Mouse (Mus musculus) intestine, embryonic 15.5 days (tissue): Measurements from ENCODE around the gene Acap2. TPM values are rescaled to one million over a fixed set of nuclear protein-coding genes. Genes with fewer than 3 reads are reported as not detected.

Source experiments
- ATAC-seq: fragments of 200-750 bp; cut with Nextera tagmentation; 2 replicates; pipeline ENCODE4 v1.8.0; 2017; ENCODE audit warnings: moderate TSS enrichment, moderate library complexity
- H3K27ac ChIP-seq: fragments of 300-500 bp; sonication (generic); 2 replicates; pipeline ENCODE4 v1.5.1; 2015; ENCODE audit warnings: mild to moderate bottlenecking, inconsistent platforms
- H3K27me3 ChIP-seq: fragments of 300-500 bp; sonication (generic); replicated peaks from 2 replicates; pipeline ENCODE4 v1.6.1; 2015; ENCODE audit warnings: inconsistent platforms
- H3K36me3 ChIP-seq: fragments of 300-500 bp; sonication (generic); 2 replicates; pipeline ENCODE4 v1.6.1; 2015; ENCODE audit warnings: inconsistent platforms
- H3K4me1 ChIP-seq: fragments of 300-500 bp; sonication (generic); replicated peaks from 2 replicates; pipeline ENCODE4 v1.6.1; 2015; ENCODE audit warnings: inconsistent platforms
- H3K4me2 ChIP-seq: fragments of 300-500 bp; sonication (generic); replicated peaks from 2 replicates; pipeline ENCODE4 v1.6.1; 2015; ENCODE audit warnings: mild to moderate bottlenecking, inconsistent platforms
- H3K4me3 ChIP-seq: fragments of 300-500 bp; sonication (generic); replicated peaks from 2 replicates; pipeline ENCODE4 v1.5.1; 2015; ENCODE audit warnings: inconsistent platforms
- H3K9ac ChIP-seq: fragments of 300-500 bp; sonication (generic); 2 replicates; pipeline ENCODE4 v1.6.1; 2015; ENCODE audit warnings: inconsistent platforms
- H3K9me3 ChIP-seq: fragments of 300-500 bp; sonication (generic); 2 replicates; pipeline ENCODE4 v1.6.1; 2016; ENCODE audit warnings: inconsistent platforms
- WGBS: fragments of 180-500 bp; shearing (Covaris S2); methylation state at CpG from one replicate; pipeline ENCODE4 v1.1.7; 2015; 5-methylcytosine and 5-hydroxymethylcytosine counted together
- polyA plus RNA-seq: library from polyadenylated mRNA; unstranded; fragments of >200 nt; fragmentation: Nextera tagmentation; extraction: Ambion mirVana; gene quantifications from 2 replicates; pipeline ENCODE4 v1.2.1, GENCODE M21; 2015

Acap2 gene
- polyA plus RNA-seq, 1 experiment from 2014 or later: 18.6 TPM

DNA sequence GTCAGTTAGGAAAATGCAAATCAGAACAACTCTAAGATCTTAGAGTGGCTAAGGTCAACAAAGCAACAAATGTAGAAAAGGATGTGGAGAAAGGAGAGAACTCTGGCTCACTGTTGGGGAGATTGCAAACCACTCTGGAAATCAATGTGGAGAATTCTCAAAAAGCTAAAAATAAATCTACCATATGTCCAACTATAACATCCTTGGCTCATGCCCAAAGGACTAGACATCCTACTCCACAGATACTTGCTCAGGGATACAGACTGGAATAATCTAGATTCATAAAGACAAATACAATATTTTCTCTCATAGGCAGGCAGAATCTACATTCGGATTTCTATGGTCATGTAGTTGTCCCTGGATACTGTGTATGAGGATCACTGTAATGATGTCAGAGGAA is 3.2 kb upstream of the Acap2 start:
- Histone ChIP-seq H3K36me3 (no peaks in the 10 kb centered on the region), H3K9ac (no peak overlapping the region), H3K4me3 (no peak overlapping the region), H3K27me3 (no peaks in the 10 kb centered on the region), H3K9me3 (no peaks in the 10 kb centered on the region), H3K4me2 (no peak overlapping the region), H3K27ac (no peak overlapping the region), H3K4me1 (no peaks in the 10 kb centered on the region)
- WGBS: 79% methylated on average over 1 of the region's 1 CpGs
- ATAC-seq: no peak

DNA sequence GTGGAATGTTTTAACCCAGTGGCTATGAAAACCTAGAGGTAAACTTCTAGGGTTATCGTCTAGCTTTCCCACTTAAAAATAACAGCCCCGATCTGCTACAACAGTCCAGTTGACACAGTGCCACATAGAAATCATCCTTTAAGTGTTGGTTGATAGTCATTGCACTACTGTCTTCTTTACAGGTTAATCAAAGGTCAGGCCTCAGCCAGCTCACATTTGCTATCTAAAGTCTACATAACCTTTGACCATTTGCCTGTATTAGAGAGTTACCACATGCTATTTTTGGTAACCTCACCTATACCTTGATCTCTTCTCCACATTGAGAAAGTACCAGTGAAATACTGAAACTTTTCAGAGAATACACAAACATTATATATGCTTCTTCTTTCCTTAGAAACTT is 659 bp upstream of the Acap2 start:
- H3K27me3 ChIP-seq: no peaks in the 10 kb centered on the region
- H3K4me3 ChIP-seq: 0 out of 2 replicates have a peak overlapping the region, but pooled peaks have one; percentile 96
- 54% methylated on average over 2 of the region's 2 CpGs for WGBS
- H3K36me3 ChIP-seq: no peaks in the 10 kb centered on the region
- peak overlapping the region; percentile 49 for H3K4me2 ChIP-seq
- no peaks in the 10 kb centered on the region for H3K9me3 ChIP-seq
- peak; percentile 54 for ATAC-seq
- H3K27ac ChIP-seq: peak overlapping the region; percentile 80
- H3K4me1 ChIP-seq: 0 out of 2 replicates have a peak, but pooled peaks cover 2% of the 10 kb centered on the region
- no peak overlapping the region for H3K9ac ChIP-seq

DNA sequence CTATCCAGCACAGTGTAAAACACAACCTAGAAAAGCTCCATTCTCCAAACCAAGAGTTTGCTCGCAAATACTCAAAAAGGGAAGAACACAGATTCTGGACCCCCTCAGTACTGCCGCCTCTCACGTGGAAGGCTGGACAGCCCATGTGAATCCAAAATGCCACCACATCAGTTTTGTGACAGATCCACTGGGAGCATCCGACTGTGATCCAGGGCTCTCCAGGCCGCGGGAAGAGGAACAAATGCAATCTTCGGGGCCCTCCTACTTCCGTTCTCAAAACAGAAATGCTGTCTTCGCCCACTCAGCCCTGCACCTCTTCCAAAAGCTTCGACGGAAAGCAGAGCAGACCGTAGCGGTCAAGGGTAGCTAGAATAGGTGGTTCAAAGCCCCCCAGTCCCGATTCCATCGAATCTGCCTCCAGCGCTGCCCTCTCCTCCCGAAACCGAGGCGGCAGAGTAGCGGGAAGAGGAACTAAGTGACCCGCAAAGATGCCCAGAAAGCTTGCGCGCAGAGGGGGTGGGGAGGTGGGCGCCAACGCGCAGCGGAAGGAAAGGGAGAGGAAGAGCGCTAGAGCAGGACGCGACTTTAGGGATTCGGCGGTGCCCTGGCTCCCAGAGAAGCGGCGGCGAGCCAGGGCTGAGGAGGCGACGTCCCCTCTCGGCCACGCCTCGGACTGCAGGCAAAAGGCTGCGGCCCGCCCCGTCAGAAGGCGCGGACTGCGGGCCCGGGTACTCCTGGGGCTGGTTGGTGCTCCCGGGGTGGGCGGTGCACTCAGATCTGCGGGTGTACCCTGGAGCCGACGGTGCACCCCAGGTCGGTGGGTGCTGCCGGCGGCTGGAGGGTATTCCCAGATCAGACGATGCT is 887 bp downstream of the Acap2 start:
- ATAC-seq: peak; percentile 28
- peak overlapping the region; percentile 78 for H3K4me2 ChIP-seq
- peak overlapping the region; percentile 97 for H3K27ac ChIP-seq
- peak overlapping the region; percentile 92 for H3K9ac ChIP-seq
- 0 out of 2 replicates have a peak, but pooled peaks cover 5% of the 10 kb centered on the region for H3K4me1 ChIP-seq
- peak overlapping the region; percentile 96 for H3K4me3 ChIP-seq
- WGBS: under 1% methylated on average over 55 of the region's 56 CpGs
- no peaks in the 10 kb centered on the region for H3K27me3 ChIP-seq
- no peaks in the 10 kb centered on the region for H3K36me3 ChIP-seq
- H3K9me3 ChIP-seq: no peaks in the 10 kb centered on the region

DNA sequence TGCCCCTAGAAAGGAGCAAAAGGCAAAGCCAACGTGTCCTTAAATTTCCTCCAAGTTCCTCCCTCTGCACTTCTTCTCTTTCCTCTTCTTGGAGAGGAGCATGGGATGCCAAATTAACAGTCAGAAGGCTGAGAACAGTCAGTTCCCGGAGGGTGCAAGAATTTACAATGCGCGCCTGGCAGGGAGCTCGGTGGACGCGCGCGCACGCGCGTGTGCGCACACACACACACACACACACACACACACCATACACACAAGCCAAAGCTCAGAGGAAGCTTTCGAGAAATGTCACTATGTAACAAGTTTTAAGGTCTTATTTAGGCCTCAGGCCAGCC is 1.5 kb downstream of the Acap2 start:
- no peak for ATAC-seq
- no peaks in the 10 kb centered on the region for H3K36me3 ChIP-seq
- H3K9ac ChIP-seq: peak overlapping the region; percentile 92
- H3K4me3 ChIP-seq: peak overlapping the region; percentile 96
- peak overlapping the region; percentile 78 for H3K4me2 ChIP-seq
- H3K27ac ChIP-seq: peak overlapping the region; percentile 97
- H3K4me1 ChIP-seq: peaks cover 11% of the 10 kb centered on the region
- no peaks in the 10 kb centered on the region for H3K27me3 ChIP-seq
- 2% methylated on average over 14 of the region's 14 CpGs for WGBS
- no peaks in the 10 kb centered on the region for H3K9me3 ChIP-seq

DNA sequence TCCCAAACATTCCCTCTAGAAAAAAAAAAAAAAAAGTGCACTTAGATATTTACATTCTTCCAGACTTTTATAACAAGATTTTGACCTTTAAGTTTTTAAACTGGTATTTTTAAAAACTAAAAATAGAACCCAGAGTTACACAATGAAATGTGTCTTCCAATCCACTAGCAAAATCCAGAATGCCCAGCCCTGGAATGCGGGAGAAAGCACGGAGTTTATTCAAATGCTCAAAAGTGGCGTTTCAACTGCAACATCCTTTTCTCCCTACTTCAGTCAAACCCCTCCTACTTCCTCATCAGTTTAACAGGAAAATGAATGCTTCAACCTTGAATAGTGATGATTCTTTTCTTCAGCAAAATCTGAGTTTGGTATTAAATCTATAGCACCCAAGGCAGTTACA is 4.1 kb downstream of the Acap2 start:
- WGBS: 38% methylated on average over 3 of the region's 3 CpGs
- H3K4me2 ChIP-seq: no peak overlapping the region
- no peaks in the 10 kb centered on the region for H3K27me3 ChIP-seq
- H3K9ac ChIP-seq: no peak overlapping the region
- no peak overlapping the region for H3K4me3 ChIP-seq
- H3K4me1 ChIP-seq: peaks cover 29% of the 10 kb centered on the region
- no peaks in the 10 kb centered on the region for H3K9me3 ChIP-seq
- H3K27ac ChIP-seq: no peak overlapping the region
- no peaks in the 10 kb centered on the region for H3K36me3 ChIP-seq
- no peak for ATAC-seq

DNA sequence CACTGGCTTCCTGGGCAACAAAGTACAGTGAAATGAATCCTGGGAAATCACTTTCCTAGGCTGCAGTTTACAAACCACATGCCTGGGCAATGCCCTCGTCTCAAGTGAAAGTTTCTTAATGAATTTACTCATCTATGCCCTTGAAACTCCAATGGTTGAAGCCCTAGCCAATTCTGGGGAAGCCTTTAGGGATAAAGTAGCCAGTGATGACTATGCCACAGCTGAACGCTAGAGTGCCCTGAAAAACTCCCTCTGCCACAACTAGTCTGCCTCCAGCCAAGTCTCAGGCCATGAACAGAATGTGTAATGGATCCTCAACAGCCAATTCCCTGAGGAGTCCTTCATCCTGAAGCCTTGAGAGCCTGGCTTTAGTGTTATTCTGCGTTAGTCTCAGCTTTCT is 8.5 kb downstream of the Acap2 start:
- Histone ChIP-seq H3K4me1 (peaks cover 36% of the 10 kb centered on the region), H3K9me3 (no peaks in the 10 kb centered on the region), H3K4me2 (peak overlapping the region; percentile 2; the same call in 1 of the 2 replicates), H3K27me3 (no peaks in the 10 kb centered on the region), H3K36me3 (no peaks in the 10 kb centered on the region), H3K9ac (no peak overlapping the region), H3K4me3 (no peak overlapping the region), H3K27ac (peak overlapping the region; percentile 9; the same call in 1 of the 2 replicates)
- ATAC-seq: no peak
- 57% methylated on average over 3 of the region's 3 CpGs for WGBS

DNA sequence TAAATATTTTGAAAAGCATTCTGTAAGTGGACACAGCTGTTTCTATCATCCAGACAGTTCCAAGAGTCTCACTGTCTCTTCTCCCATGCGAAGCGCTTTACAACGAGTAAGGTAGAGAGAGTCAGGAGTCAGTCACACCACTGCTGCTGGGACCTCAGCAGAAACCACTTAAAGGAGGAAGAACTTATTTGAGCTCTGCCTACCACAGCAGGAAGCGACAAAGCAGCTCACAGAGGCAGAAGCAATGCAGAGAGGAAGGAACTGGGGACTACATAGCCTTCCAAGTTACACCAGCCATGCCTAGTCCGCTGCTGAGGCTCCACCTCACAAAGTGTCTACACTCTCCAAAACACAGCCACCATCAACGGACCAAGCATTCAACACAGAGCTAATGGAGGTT is 9.2 kb downstream of the Acap2 start:
- Histone ChIP-seq H3K4me3 (no peak overlapping the region), H3K36me3 (no peaks in the 10 kb centered on the region), H3K27me3 (no peaks in the 10 kb centered on the region), H3K9ac (no peak overlapping the region), H3K4me1 (peaks cover 40% of the 10 kb centered on the region), H3K4me2 (peak overlapping the region; percentile 2), H3K9me3 (no peaks in the 10 kb centered on the region), H3K27ac (peak overlapping the region; percentile 9)
- WGBS: 37% methylated on average over 6 of the region's 6 CpGs
- peak; percentile 65 for ATAC-seq

DNA sequence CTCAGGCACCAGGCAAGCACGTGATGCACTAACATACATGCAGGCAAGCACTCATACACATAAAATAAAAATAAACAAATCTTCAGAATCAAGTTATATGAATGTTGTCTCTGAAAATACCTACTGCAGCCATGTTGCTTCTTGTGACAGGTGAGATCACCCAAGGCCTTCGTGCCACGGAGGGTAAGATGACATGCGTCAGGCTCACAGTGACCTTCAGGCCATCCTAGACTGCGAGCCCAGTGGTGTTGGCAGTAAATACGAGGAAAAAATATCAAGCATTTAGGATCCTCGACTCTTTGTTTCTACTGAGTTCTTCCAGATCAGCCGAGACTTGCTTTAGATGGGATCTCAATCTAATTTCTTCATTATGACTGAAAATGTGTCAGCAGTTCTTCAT is 10.6 kb downstream of the Acap2 start:
- Histone ChIP-seq H3K4me1 (peaks cover 44% of the 10 kb centered on the region), H3K9ac (no peak overlapping the region), H3K27me3 (no peaks in the 10 kb centered on the region), H3K4me2 (no peak overlapping the region), H3K9me3 (no peaks in the 10 kb centered on the region), H3K4me3 (no peak overlapping the region), H3K27ac (no peak overlapping the region), H3K36me3 (no peaks in the 10 kb centered on the region)
- WGBS: 85% methylated on average over 8 of the region's 8 CpGs
- no peak for ATAC-seq

DNA sequence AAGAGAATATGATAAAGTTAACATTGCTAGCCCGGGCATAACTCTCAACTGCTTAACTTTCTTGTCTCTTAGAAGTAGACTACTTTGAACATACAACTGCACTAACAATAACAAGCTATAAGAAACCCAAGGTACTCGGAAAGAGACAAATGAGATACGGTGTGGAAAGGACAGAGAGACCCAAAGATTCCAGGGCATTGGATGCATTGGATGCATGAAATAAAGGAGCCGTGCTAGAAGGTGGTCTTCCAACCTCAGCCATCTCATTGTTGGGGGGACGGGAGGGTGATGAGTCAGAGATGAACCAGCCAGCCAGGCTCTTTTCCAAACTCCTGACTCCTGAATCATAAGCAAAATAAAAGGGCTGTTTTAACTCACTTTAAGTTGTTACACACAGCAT is 11.8 kb downstream of the Acap2 start:
- 77% methylated on average over 5 of the region's 5 CpGs for WGBS
- no peaks in the 10 kb centered on the region for H3K27me3 ChIP-seq
- H3K4me3 ChIP-seq: no peak overlapping the region
- H3K4me1 ChIP-seq: peaks cover 41% of the 10 kb centered on the region
- no peak overlapping the region for H3K27ac ChIP-seq
- no peak overlapping the region for H3K9ac ChIP-seq
- H3K36me3 ChIP-seq: no peaks in the 10 kb centered on the region
- no peaks in the 10 kb centered on the region for H3K9me3 ChIP-seq
- no peak overlapping the region for H3K4me2 ChIP-seq
- no peak for ATAC-seq

DNA sequence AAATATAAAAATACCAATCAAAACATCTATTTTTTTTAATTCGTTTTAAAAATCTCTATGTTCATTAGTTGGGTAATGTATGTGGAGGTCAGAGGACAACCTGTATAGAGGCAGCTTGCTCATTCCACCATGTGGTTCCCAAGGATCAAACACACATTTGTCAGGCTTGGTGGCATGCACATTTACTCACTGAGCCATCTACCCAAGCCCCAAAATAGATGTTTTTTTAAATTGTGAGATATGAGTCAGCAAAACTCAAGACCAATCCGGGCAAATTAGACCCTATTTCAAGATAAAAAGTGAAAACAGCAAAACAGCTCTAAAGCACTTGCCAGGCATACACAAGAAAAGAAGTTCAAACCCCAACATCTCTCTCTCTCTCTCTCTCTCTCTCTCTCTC is 12.2 kb downstream of the Acap2 start:
- H3K27ac ChIP-seq: no peak overlapping the region
- no peak for ATAC-seq
- H3K9ac ChIP-seq: no peak overlapping the region
- H3K4me1 ChIP-seq: peaks cover 42% of the 10 kb centered on the region
- H3K4me2 ChIP-seq: no peak overlapping the region
- 76% methylated on average over 2 of the region's 2 CpGs for WGBS
- H3K9me3 ChIP-seq: no peaks in the 10 kb centered on the region
- H3K36me3 ChIP-seq: no peaks in the 10 kb centered on the region
- no peak overlapping the region for H3K4me3 ChIP-seq
- no peaks in the 10 kb centered on the region for H3K27me3 ChIP-seq

DNA sequence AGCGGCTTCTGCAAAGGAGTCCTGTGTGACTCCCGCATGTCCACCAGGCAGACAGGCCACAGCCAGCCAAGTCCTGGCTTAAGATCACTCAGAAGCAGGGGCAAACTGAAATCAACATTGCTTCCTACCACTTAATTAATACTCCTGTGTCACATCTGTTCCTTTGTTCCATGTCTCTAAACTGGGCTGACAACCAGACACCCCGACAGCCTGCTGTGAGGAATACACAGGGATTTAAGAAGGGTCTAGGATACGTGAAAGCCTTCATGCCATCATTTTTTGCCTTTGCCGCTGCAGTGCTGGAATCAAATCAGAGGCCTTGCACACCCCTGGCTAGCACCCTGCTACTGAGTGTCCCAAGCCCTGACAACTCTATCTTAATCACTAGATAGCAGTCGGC is 12.8 kb downstream of the Acap2 start:
- H3K36me3 ChIP-seq: no peaks in the 10 kb centered on the region
- ATAC-seq: no peak
- peaks cover 42% of the 10 kb centered on the region for H3K4me1 ChIP-seq
- no peak overlapping the region for H3K27ac ChIP-seq
- no peaks in the 10 kb centered on the region for H3K27me3 ChIP-seq
- H3K4me2 ChIP-seq: no peak overlapping the region
- H3K9ac ChIP-seq: no peak overlapping the region
- WGBS: 64% methylated on average over 6 of the region's 6 CpGs
- H3K4me3 ChIP-seq: no peak overlapping the region
- H3K9me3 ChIP-seq: no peaks in the 10 kb centered on the region

DNA sequence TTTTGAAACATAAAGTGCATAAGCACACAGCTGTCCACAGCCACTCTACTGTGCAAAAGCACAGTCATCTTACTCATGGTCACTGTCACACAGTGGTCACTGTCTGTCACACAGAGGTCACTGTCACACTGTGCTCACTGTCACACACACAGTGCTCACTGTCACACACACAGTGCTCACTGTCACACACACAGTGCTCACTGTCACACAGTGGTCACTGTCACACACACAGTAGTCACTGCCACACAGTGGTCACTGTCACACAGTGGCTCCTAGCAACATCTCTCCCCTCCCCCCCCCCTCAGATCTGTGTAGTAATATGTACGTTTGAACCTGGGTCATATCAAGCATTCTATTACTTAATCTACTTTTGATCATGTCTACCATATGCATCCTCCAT is 13.9 kb downstream of the Acap2 start:
- Histone ChIP-seq H3K4me3 (no peak overlapping the region), H3K4me2 (no peak overlapping the region), H3K27me3 (no peaks in the 10 kb centered on the region), H3K4me1 (peaks cover 36% of the 10 kb centered on the region), H3K9ac (no peak overlapping the region), H3K36me3 (no peaks in the 10 kb centered on the region), H3K9me3 (no peaks in the 10 kb centered on the region), H3K27ac (no peak overlapping the region)
- WGBS: 91% methylated on average over 1 of the region's 1 CpGs
- 0 out of 2 replicates have a peak, but pooled peaks have one; percentile 14 for ATAC-seq

DNA sequence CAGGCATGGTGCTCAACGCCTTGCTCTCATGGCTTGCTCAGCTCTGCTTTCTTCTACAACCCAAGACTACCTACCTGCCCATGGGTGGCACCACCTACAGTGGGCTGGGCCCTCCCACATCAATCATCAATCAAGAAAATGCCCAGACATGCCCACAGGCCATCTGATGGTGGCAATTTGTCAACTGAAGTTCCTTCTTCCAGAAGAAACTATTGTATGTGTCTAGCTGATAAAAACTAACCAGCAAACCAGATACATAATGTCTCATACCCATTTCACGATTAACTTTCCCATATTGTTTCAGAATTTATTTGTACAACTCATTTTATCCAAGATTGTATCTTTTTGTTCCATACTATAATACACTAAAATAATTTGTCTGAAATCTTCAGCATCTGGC is 15.3 kb downstream of the Acap2 start:
- 85% methylated on average over 2 of the region's 2 CpGs for WGBS
- H3K9me3 ChIP-seq: no peaks in the 10 kb centered on the region
- H3K4me3 ChIP-seq: no peak overlapping the region
- H3K36me3 ChIP-seq: no peaks in the 10 kb centered on the region
- no peak overlapping the region for H3K27ac ChIP-seq
- H3K4me1 ChIP-seq: peaks cover 30% of the 10 kb centered on the region
- H3K4me2 ChIP-seq: no peak overlapping the region
- no peak for ATAC-seq
- H3K9ac ChIP-seq: no peak overlapping the region
- H3K27me3 ChIP-seq: no peaks in the 10 kb centered on the region
